Mouse (Mus musculus) monocyte, adult 5-6 weeks (primary cell): ENCODE results near the gene Haus7. TPM values are rescaled to one million over a fixed set of nuclear protein-coding genes. Genes with fewer than 3 reads are reported as not detected.

Source experiments
- total RNA-seq: library from RNA; stranded (forward); fragments of 200-1000, 200-491, 200-594 nt; gene quantifications from 3 replicates; pipeline ENCODE4 v1.2.3, GENCODE M21; 2017

The Haus7 gene
- total RNA-seq, 1 experiment from 2014 or later, result 24.5 TPM

Other genes with a start within 250 kb of the Haus7 start
- gene Xlr4b, start 244.7 kb downstream of the Haus7 start, total RNA-seq, result 25.8 to 58.7 TPM (median 33.4 TPM) in 3 replicates
- 2.7 to 6.9 TPM (median 4.8 TPM) in 3 replicates for gene F8a, start 230.8 kb downstream of the Haus7 start, total RNA-seq
- gene Xlr4c, start 215.9 kb downstream of the Haus7 start, total RNA-seq, result 3.9 to 27.0 TPM (median 6.7 TPM) in 3 replicates
- gene Xlr3c, start 193.7 kb downstream of the Haus7 start, total RNA-seq, result not detected in 3 replicates
- gene Xlr5a, start 166.1 kb downstream of the Haus7 start, total RNA-seq, result not detected in 3 replicates
- gene Xlr5c, start 166.1 kb downstream of the Haus7 start, total RNA-seq, result not detected in 3 replicates
- not detected in 3 replicates for gene Gm45015, start 122.2 kb downstream of the Haus7 start, total RNA-seq
- 5.9 to 13.7 TPM (median 12.7 TPM) in 3 replicates for gene Zfp275, start 116.4 kb downstream of the Haus7 start, total RNA-seq
- gene Gm18336, start 60.3 kb downstream of the Haus7 start, total RNA-seq, result not detected in 3 replicates
- gene Zfp92, start 47.9 kb downstream of the Haus7 start, total RNA-seq, result 0.10 TPM in 1 of 3 replicates, not detected in the others
- not detected in 3 replicates for gene Trex2, start 23.7 kb downstream of the Haus7 start, total RNA-seq
- not detected in 3 replicates for gene Bgn, start 24.6 kb upstream of the Haus7 start, total RNA-seq
- not detected in 3 replicates for gene Atp2b3, start 44.0 kb upstream of the Haus7 start, total RNA-seq
- not detected in 3 replicates for gene Dusp9, start 180.4 kb upstream of the Haus7 start, total RNA-seq
- 0.97 TPM in 1 of 3 replicates, not detected in the others for gene Pnck, start 201.1 kb upstream of the Haus7 start, total RNA-seq
- gene Slc6a8, start 214.1 kb upstream of the Haus7 start, total RNA-seq, result 0.49 TPM in 1 of 3 replicates, not detected in the others